Mouse (Mus musculus) erythroblast, embryonic 14.5 days (primary cell): ENCODE data around the gene Anks1b. TPM values are rescaled to one million over a fixed set of nuclear protein-coding genes. Genes with fewer than 3 reads are reported as not detected.

Experiments
- H3K27me3 ChIP-seq: 2 replicates; pipeline ENCODE4 v1.6.1; 2012; ENCODE audit warnings: inconsistent platforms; ENCODE audit not compliant: control insufficient read depth
- H3K36me3 ChIP-seq: 2 replicates; pipeline ENCODE4 v1.6.1; 2012; ENCODE audit warnings: mild to moderate bottlenecking, inconsistent platforms; ENCODE audit not compliant: control insufficient read depth
- H3K4me1 ChIP-seq: 2 replicates; pipeline ENCODE4 v1.6.1; 2012; ENCODE audit warnings: inconsistent platforms; ENCODE audit not compliant: control insufficient read depth
- H3K4me3 ChIP-seq: replicated peaks from 2 replicates; pipeline ENCODE3; 2012; ENCODE audit warnings: moderate library complexity, mild to moderate bottlenecking, inconsistent platforms
- H3K9me3 ChIP-seq: 2 replicates; pipeline ENCODE4 v1.6.1; 2012; ENCODE audit warnings: low read length, inconsistent platforms, mixed read lengths; ENCODE audit not compliant: control insufficient read depth
- GATA1 ChIP-seq: IDR thresholded peaks from 2 replicates; pipeline ENCODE4 v1.6.1; 2012; ENCODE audit warnings: low read length, inconsistent platforms, mixed read lengths
- TAL1 ChIP-seq: IDR thresholded peaks from 3 replicates; pipeline ENCODE4 v1.6.1; 2012; ENCODE audit warnings: low read length, inconsistent platforms, mixed read lengths
- polyA plus RNA-seq: library from polyadenylated mRNA; stranded (reverse); fragments of >175 nt; gene quantifications from 2 replicates; pipeline ENCODE4 v1.2.3, GENCODE M21; 2012

Anks1b gene
- polyA plus RNA-seq, 1 experiment, result not detected

DNA sequence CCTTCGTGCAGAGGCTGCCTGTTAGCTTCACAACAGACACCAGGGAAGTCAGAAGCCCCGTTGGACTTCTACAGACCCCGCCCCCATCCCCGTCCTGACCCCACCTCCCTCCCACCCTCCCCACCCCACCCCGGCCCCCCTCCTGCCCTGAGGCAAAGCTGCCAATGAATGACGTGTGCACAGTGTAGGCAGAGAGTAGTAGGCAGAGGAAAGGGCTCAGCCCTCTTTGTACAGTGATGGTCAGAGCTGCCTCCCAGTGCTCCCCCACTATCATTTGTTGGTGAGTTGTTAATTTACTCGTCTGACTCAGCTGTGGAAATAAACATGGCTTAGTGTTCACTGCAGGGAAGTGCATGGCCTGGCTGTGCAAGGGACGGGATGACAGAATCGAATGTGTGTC, 1091.2 kb downstream of the Anks1b start:
- peaks cover 3% of the 10 kb centered on the region; the same call in 1 of the 2 replicates for H3K9me3 ChIP-seq
- no peaks in the 10 kb centered on the region for H3K36me3 ChIP-seq
- no peaks in the 10 kb centered on the region; the same call in 1 of the 2 replicates for H3K4me1 ChIP-seq
- H3K4me3 ChIP-seq, result no peak overlapping the region
- TF ChIP-seq GATA1, result no peak
- no peak for TF ChIP-seq TAL1
- H3K27me3 ChIP-seq, result peaks cover 29% of the 10 kb centered on the region

DNA sequence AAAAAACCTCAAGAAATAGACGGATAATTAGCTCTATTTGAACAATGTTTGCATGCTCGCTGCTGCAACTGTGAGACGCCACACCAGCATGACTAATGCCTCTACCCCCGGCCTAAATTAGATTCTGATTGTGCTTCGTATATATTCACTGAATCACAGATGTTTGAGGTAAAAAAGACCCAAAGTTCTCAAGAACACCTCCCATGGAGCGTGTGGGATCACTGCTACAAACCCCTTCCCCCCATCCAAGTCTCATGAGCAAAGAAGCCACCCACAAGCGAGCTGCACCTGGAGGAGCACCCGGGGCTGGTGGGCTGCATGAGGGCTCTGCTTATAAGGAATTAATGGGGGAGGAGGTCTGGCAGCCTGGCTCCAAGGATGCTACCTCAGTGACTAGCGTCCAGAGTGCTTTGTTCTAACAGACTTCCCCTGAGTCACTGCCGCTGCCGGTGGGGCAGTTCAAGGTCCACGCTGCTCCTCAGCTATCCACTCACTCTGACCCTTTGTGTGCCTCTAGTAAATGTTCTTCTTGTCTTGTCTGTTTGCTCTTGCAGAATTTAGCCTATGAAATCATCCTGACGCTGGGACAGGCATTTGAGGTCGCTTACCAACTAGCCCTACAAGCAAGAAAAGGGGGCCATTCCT, 1092.5 kb downstream of the Anks1b start:
- peaks cover 2% of the 10 kb centered on the region; the same call in 1 of the 2 replicates for H3K4me1 ChIP-seq
- TF ChIP-seq TAL1, result no peak
- no peak for TF ChIP-seq GATA1
- no peaks in the 10 kb centered on the region for H3K36me3 ChIP-seq
- H3K27me3 ChIP-seq, result peaks cover 42% of the 10 kb centered on the region
- peaks cover 3% of the 10 kb centered on the region; the same call in 1 of the 2 replicates for H3K9me3 ChIP-seq
- no peak overlapping the region for H3K4me3 ChIP-seq

DNA sequence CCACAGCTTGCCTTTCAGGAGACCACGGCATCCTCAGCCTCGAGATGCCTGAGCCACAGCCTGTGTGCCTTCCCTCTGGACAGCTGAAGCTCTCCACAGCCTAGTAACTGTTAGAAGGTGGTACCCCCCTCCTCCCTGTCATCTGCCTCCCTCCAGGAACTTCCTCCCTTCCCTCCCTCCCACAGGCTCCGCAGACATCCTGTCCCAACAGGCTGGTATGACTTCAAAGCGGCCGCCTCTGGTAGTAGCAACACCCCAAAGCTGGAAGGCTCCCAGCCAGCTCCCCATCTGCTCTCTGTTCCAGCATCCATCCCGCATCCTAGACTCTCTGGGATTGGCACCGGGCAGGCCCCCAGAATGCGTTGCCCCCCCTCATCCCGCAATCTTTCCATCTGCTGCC, 1093.5 kb downstream of the Anks1b start:
- Histone ChIP-seq H3K36me3 (no peaks in the 10 kb centered on the region), H3K27me3 (peaks cover 44% of the 10 kb centered on the region), H3K4me3 (no peak overlapping the region), H3K4me1 (peaks cover 2% of the 10 kb centered on the region; the same call in 1 of the 2 replicates), H3K9me3 (peaks cover 3% of the 10 kb centered on the region; the same call in 1 of the 2 replicates)
- no peak for TF ChIP-seq GATA1
- no peak for TF ChIP-seq TAL1

DNA sequence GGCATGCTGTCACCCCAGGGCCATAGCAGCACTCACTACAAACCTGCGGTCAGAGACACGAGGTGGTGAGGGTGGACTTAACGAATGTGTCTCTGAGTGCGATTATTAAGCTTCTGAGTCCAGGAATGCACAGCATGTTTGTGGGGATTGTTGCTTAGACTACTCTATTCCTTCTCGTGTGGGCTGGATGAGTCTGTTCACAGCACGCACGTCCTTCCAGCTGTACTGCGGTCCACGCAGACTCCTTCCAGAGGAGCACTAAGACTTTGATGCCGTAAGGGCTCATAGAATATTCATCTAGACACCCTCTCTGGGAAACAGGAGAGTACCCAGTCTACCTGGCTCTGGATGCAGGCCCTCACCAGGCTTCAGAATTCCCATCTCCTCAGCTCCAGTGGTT, 1094.9 kb downstream of the Anks1b start:
- Histone ChIP-seq H3K4me3 (no peak overlapping the region), H3K27me3 (peaks cover 46% of the 10 kb centered on the region), H3K4me1 (peaks cover 2% of the 10 kb centered on the region; the same call in 1 of the 2 replicates), H3K36me3 (no peaks in the 10 kb centered on the region), H3K9me3 (peaks cover 3% of the 10 kb centered on the region; the same call in 1 of the 2 replicates)
- TF ChIP-seq GATA1, result no peak
- TF ChIP-seq TAL1, result no peak

DNA sequence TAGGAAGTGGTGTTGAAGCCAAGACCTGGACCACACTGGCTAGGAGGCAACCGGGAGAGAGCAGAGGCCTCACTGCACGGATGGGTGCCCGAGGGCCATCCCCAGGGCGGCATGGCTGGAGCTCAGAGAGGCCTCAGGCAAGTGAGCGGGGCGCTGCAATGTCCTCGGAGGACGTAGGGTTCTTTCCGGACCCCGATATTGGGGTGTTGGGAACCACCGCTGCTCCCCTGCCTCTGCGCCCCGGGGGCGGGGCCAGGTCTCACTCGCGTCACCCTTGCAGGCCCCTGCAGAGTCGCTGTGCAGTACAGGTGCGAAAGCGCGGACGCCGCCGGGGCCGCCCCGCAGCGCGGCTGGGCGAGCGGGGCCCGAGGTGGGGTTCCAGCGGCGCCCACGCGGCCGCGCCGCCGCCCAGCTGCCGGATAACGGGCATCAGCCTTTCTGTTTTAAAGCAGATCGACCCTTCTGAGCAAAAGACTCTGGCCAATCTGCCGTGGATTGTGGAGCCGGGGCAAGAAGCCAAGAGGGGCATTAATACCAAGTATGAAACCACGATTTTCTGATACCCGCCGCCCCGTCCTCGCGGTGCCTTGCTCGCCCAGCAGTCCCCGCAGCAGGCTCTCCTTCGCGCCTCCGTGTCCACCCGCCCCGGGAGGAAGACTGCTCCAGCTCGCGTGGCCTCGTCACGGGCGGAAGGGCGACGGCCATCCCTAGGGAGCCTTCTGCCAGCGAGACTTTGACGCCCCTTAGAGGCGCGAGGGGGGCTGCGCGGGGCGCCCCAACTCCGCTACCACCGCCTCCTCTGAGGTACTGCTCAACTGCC, 1096.3 kb downstream of the Anks1b start:
- peaks cover 3% of the 10 kb centered on the region; the same call in 1 of the 2 replicates for H3K9me3 ChIP-seq
- peaks cover 2% of the 10 kb centered on the region; the same call in 1 of the 2 replicates for H3K4me1 ChIP-seq
- H3K36me3 ChIP-seq, result no peaks in the 10 kb centered on the region
- no peak overlapping the region for H3K4me3 ChIP-seq
- H3K27me3 ChIP-seq, result peaks cover 46% of the 10 kb centered on the region
- TF ChIP-seq TAL1, result no peak
- TF ChIP-seq GATA1, result no peak

DNA sequence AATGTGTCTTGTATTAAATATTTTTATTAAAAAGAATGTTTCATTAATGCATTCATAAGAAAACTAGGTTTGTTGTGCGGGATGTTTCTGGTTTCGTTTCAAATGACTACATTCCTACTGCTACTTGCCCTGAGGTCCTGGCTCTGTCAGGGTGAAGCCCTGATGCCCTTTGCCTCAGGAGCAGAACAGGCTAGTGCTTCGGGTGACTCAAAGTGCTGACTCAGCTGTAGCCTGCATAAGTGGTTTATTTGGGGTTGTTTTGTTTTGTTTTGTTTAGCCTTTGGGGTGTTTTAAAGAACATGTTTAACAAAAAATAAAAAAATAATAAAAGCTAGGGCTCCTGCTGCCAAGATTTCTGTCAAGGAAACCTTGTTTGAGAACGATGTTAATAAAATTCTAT, 1097.3 kb downstream of the Anks1b start:
- TF ChIP-seq GATA1 (no peak), TAL1 (no peak)
- Histone ChIP-seq H3K4me3 (no peak overlapping the region), H3K9me3 (peaks cover 3% of the 10 kb centered on the region; the same call in 1 of the 2 replicates), H3K27me3 (peaks cover 46% of the 10 kb centered on the region), H3K36me3 (no peaks in the 10 kb centered on the region), H3K4me1 (peaks cover 2% of the 10 kb centered on the region; the same call in 1 of the 2 replicates)

DNA sequence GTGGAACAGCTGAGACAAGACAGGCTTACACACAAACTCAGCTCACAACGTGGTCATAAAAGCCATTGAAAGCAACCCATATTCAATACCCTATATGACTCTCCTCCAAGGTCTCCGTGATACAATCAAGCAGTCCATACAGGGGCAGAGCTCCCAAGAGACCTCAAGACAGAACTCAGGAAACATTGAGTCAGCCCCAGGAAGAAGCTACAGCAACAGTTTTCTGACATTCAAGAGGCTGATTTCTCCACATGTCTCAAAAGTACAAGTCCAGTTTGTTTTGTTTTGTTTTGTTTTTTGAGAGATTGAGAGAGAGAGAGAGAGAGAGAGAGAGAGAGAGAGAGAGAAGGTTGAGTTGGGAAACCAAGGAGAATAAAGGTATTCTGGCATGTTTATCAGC, 1100.8 kb downstream of the Anks1b start:
- Histone ChIP-seq H3K9me3 (peaks cover 3% of the 10 kb centered on the region; the same call in 1 of the 2 replicates), H3K27me3 (peaks cover 22% of the 10 kb centered on the region), H3K36me3 (no peaks in the 10 kb centered on the region), H3K4me1 (peaks cover 2% of the 10 kb centered on the region; the same call in 1 of the 2 replicates), H3K4me3 (no peak overlapping the region)
- TF ChIP-seq TAL1 (no peak), GATA1 (no peak)

DNA sequence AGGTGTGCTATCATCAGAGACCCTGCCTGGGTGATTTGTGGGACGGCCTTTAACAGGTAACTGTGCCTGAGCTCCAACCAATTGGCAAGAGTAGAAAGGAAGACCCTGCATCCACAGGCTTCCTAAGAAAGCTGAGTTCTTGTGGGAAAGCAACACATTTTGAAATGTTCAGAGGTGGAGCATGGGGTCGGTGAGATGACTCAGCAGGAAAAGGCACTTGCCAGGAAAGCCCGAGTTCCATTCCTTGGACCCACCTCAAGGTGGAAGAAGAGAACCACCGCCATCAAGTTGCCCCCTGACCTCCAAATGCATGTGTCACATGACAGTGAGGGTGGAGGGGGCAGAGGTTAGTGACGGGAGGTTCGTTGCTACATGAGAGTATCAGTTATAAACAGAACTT, 1101.2 kb downstream of the Anks1b start:
- Histone ChIP-seq H3K4me3 (no peak overlapping the region), H3K36me3 (no peaks in the 10 kb centered on the region), H3K27me3 (peaks cover 18% of the 10 kb centered on the region), H3K9me3 (peaks cover 1% of the 10 kb centered on the region), H3K4me1 (peaks cover 2% of the 10 kb centered on the region; the same call in 1 of the 2 replicates)
- TF ChIP-seq GATA1 (no peak), TAL1 (no peak)

DNA sequence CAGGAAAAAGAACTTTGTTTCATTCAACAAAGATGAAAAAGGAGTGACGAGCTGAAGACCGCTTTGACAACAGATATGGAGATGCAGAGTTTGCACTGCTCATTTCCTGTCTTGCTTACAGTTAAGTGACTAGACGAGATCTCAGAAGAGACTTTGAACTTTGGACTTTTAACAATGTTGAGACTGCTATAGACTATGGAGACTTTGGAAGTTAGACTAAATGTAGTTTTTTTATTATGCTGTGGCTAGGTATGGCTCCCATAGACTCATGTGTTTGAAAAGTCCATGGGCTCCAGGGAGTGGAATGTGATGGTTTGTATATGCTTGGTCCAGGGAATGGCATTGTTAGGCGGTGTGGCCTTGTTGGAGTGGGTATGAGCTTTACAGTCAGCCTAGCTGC, 1108.5 kb downstream of the Anks1b start:
- no peak for TF ChIP-seq TAL1
- no peak for TF ChIP-seq GATA1
- Histone ChIP-seq H3K9me3 (peaks cover 8% of the 10 kb centered on the region), H3K4me1 (no peaks in the 10 kb centered on the region), H3K36me3 (no peaks in the 10 kb centered on the region; the same call in 1 of the 2 replicates), H3K27me3 (no peaks in the 10 kb centered on the region), H3K4me3 (no peak overlapping the region)
